In genomic region chr7:71463565-71463964, GRCm38 (mm10) we compare ENCODE assay signal across 22 mouse cellular contexts.
"Had no signal": no experiment of that assay in that cellular context is flagged by ENCODE, and none has a peak within 500 bp of the region (broad histone marks: within the 10 kb centered on the region; RNA-seq: fewer than 3 reads in every experiment).

No protein-coding gene starts in this region.

- H3K9me3 ChIP-seq: intestine, embryonic 15.5 days; liver, embryonic 13.5 days; midbrain, embryonic 10.5 days; midbrain, embryonic 13.5 days; neural tube, embryonic 13.5 days; stomach, embryonic 15.5 days had no signal

- H3K9ac ChIP-seq: intestine, embryonic 15.5 days; liver, embryonic 13.5 days; midbrain, embryonic 13.5 days; neural tube, embryonic 13.5 days; stomach, embryonic 15.5 days had no signal

- ATAC-seq: intestine, embryonic 15.5 days; midbrain, embryonic 13.5 days; midbrain, embryonic 16.5 days had no signal

- DNase-seq: kidney, adult 11 months; kidney, adult 8-10 months; kidney, postnatal 25 days; layer of hippocampus, adult 9-11 months; layer of hippocampus, postnatal 36 days; liver, embryonic 13.5 days; lung, postnatal 10 days; lung, postnatal 4 days; retina, postnatal 1 day; right cerebral cortex, postnatal 25 days; spleen, adult 18-20 months; thymus, postnatal 36 days had no signal

- H3K36me3 ChIP-seq: intestine, embryonic 15.5 days; liver, embryonic 13.5 days; midbrain, embryonic 10.5 days; midbrain, embryonic 13.5 days; neural tube, embryonic 13.5 days; stomach, embryonic 15.5 days had no signal

- H3K4me1 ChIP-seq: intestine, embryonic 15.5 days; megakaryocyte, embryonic 14.5 days; midbrain, embryonic 10.5 days; midbrain, embryonic 13.5 days; stomach, embryonic 15.5 days had no signal

- H3K27ac ChIP-seq: intestine, embryonic 15.5 days; layer of hippocampus, adult 2 months; left cerebral cortex, adult 2 months; liver, embryonic 13.5 days; midbrain, embryonic 10.5 days; midbrain, embryonic 13.5 days; neural tube, embryonic 13.5 days; stomach, embryonic 15.5 days had no signal

- H3K4me3 ChIP-seq: intestine, embryonic 15.5 days; layer of hippocampus, adult 2 months; left cerebral cortex, adult 2 months; liver, embryonic 13.5 days; megakaryocyte, embryonic 14.5 days; midbrain, embryonic 10.5 days; midbrain, embryonic 13.5 days; myocyte; neural tube, embryonic 13.5 days; stomach, embryonic 15.5 days had no signal

- H3K4me2 ChIP-seq: intestine, embryonic 15.5 days; liver, embryonic 13.5 days; midbrain, embryonic 13.5 days; neural tube, embryonic 13.5 days; stomach, embryonic 15.5 days had no signal

- H3K27me3 ChIP-seq: intestine, embryonic 15.5 days; liver, embryonic 13.5 days; megakaryocyte, embryonic 14.5 days; midbrain, embryonic 13.5 days; neural tube, embryonic 13.5 days; stomach, embryonic 15.5 days had no signal
